Mouse (Mus musculus) gastrocnemius, adult 8-10 months (tissue): ENCODE results near the gene Rab42. TPM values are rescaled to one million over a fixed set of nuclear protein-coding genes. Genes with fewer than 3 reads are reported as not detected.

ENCODE experiments used
- DNase-seq, 2 experiments: peaks; one replicate each; pipeline ENCODE4 v3.0.0; 2022; ENCODE audit warnings: low spot score in 2 of 2
- total RNA-seq, 4 experiments: library from RNA; stranded (reverse); gene quantifications; 2 replicates each; pipeline ENCODE4 v1.2.4; 2022

The Rab42 gene
- total RNA-seq, 4 experiments from 2014 or later, result 0.58 to 1.5 TPM; not detected in 2

DNA sequence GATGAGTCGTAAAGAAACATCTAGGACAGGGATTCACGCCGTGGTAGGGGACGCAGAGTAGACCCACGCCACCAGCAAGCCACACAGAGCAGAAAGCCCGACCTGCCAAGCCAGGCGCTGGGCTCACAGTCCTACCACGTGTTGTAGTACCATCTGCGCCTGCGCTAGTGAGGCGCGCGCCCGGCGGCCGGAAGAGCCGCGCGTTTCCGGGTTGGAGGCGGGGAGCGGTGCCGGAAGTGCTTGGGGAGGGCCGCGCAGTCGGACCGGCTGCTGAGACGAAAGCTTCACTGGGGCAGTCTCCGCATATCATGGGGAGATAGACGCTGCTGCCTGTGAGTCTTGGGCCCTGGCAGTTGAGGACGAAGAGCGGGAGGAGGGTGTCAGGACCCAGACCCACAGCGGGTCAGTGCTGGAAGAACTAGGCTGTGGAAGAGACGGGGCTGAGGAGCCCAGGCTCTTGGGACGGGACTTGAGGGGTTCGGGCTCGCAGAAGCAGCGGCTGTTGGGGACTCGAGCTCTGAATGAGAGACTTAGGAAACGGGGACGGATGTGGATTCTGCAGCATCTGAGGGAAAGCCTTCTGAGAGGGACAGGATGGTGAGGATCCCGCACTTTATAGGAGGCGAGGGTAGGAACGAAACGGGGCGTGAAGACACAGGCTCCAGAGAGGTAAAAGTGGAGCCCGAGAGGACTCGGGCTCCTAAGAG is 28.9 kb downstream of the Rab42 start, which contains the start of gene Taf12:
TSS of gene Taf12 (plus strand) at position 220 of the 707 bp plus-strand sequence.
- DNase-seq, result peak; percentile 85 to 89

DNA sequence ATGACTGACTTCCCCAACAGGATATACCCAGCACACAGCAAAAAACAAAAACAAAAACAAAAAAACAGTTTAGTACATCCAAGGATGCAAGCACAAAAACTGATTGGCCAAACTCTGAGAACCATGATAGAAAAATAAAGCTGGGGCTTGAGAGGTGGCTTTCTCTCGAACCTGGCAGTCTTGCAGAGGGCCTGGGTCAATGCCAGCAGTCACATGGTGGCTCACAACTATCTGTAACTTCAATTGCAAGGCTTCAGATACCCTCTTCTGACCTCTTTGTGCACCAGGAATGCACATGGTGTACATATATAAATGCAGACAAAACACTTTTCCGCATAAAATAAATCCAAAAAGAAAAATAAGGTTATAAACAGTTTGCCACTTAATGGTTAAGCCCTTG is 30.0 kb downstream of the Rab42 start:
- DNase-seq, result no peak

- DNase-seq, result peak; percentile 69 to 84
Observed at GRCm38 (mm10) chr4:132269740-132270560, 33.2 kb downstream of the Rab42 start.

GRCm38 (mm10) chr4:132268871-132269739 is 34.1 kb downstream of the Rab42 start:
- no peak for DNase-seq

GRCm38 (mm10) chr4:132266835-132267349 is 36.3 kb downstream of the Rab42 start:
- no peak for DNase-seq

- no peak for DNase-seq
Observed at GRCm38 (mm10) chr4:132263313-132263712, 39.9 kb downstream of the Rab42 start.

DNA sequence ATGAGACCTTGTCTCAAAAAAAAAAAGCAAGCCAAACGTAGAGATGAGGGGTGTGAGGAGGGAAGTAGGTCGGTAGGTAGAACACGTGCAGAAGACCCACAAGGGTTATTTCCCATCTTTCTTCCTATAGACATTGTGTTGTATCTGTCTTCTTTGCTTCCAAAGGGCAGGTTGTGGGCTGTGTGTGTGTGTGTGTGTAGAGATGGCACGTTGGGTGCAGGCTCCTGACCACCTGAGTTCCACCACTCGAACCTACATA is 40.9 kb downstream of the Rab42 start:
- no peak for DNase-seq

DNA sequence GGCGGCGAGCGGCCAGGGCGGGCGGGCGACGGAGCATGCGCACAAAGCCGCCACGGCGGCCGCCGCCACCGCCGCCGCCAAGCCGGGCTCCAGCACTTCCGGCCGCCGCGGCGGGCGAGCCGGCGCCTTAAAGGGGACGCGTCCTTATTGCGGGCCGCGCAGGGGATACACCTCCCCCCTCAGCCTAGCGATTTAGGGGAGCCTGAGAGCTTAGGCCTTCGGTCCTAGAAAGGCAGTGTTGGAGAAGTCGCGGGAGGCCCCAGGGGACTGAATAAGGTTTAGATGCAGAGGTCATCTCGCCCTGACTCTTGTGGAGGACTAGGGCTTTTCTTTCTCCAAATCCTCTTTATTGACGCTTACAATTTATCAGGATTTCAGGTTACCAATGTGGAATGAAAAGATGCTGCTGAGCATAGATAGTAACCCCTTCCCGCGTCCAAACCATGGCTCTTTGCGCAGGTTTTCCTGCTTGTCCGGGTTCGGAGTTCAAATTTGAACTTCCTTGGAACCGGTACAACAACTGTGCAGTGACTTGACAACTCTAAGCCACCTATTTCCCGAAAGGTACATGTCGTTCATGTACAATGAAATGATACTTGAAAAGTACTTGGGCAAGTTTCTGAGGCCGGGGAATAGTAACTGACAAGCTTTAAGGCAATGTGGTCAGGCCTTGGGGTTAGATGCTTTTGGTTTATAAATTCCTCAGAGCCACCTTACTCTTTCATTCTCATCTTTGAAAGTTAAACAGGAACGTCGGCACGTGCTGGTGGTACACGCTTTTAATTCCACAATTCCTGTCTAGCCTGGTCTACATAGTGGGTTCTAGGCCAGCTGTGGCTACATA is 41.4 kb downstream of the Rab42 start, which contains the start of gene Gmeb1:
TSS of gene Gmeb1 (minus strand) at position 89 of the 844 bp plus-strand sequence.
- peak; percentile 50 to 73 for DNase-seq

DNA sequence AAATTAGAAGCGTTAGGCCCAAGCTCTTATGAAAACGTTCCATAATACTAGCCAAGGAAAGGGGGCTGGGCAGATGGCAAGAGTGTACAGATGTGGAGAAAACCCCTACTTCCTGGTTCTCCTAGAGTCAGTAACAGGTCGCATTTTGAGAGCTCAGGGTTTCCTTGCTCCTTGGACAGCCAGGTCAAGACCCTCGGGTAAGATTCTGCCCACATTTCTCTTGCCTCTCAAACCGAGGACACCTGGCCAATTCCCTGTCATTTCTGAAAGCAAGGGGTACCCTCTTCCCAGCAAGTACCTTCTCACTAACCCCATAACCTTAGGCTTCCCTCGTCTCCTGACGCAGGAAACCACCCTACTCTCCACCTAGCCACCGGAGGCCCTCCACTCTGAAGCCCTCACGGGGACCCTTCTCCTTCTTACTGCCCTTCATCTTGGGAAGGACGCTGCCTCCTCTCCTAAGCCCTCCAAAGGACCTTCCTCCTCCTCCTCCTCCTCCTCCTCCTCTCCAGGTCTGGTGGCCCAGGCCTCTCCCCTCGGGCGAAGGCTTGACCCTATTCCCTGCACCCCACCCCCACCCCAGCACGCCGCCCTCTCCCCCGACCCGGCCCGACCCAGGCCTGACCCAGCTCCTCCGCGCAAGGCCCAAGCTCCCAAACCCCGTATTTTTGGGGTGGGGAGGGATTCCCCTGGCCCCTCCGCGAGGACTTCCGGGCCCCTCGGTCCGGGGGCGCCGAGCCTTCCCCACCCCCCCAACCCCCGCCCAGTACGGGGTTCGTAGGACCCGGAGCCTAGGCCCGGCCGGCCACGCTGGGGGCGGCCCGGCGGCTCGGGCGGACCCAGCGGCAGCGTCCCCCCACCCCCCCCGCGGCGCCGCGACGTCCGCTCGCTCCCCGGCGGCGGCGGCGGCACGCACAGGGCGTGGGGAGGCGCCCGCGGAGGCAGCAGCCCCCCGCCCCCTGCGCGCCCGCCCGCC is 42.5 kb downstream of the Rab42 start:
- peak in 1 of 2 experiments; percentile 34 for DNase-seq

GRCm38 (mm10) chr4:132259248-132259647 is 43.9 kb downstream of the Rab42 start:
- no peak for DNase-seq

DNA sequence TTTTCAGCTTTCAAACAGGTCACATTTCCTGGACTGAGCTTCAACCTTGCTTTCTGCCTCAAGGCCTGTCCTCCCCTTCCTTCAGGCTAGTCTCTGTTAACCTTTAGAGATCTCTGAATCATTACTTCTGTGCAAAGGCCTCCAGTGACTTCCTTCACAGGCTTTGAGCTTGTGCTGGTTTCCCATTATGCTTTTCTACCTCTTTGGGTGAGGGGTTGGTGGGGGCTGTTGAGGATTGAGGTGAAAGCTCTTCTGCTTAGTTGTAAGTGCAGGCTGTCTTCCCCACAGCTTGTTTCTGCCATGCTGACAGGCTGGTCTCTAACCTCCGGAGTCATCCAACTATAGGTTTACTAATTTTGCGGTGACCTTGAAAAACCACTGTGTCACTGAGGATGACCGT is 46.8 kb downstream of the Rab42 start:
- no peak for DNase-seq

DNA sequence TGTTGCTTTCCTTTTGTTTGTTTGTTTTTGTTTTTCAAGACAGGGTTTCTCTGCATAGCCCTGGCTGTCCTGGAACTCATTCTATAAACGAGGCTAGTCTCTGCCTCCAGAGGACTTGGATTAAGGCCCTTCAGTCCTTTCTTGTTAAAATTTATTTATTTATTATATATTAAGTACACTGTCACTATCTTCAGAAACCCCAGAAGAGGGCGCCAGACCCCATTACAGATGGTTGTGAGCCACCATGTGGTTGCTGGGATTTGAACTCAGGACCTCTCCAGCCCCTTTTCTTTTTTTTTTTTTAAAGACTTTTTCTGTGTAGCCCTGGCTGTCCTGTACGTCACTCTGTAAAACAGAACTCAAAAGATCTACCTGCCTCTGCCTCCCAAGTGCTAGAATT is 48.2 kb downstream of the Rab42 start:
- DNase-seq, result no peak

DNA sequence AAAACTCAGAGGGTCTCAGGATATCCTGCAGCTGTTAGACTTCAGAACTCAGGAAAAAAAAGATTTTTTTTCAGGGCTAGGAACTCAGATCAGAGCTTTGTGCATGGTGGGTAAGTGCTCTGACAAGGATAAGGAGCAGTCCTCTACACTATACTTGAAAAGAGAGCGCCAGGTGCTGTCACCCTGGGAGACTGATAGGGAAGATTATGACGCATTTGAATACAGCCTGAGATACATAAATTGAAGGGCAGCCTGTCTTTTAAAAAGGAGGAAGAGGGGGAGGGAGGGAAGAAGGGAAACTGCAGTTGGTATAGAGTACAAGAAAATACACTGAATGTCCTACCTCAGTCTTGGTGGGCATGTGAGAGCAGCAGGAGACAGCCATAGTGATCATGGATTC is 49.6 kb downstream of the Rab42 start:
- no peak for DNase-seq

GRCm38 (mm10) chr4:132253128-132253527 is 50.1 kb downstream of the Rab42 start:
- no peak for DNase-seq

Other genes starting within 250 kb of the Rab42 start
- gene Gm10300, start 228.7 kb downstream of the Rab42 start, total RNA-seq, result under 1 TPM in 3 of 4 experiments, not detected in 1; 0.10 to 0.22 (median 0.11) TPM
- 100 to 1,000 TPM; 114 to 129 (median 121) TPM for gene Epb41, start 228.1 kb downstream of the Rab42 start, total RNA-seq
- under 1 TPM in 1 of 4 experiments, not detected in 3; 0.07 TPM for gene Oprd1, start 158.9 kb downstream of the Rab42 start, total RNA-seq
- 10 to 100 TPM; 25.1 to 30.9 (median 28.0) TPM for gene Ythdf2, start 91.1 kb downstream of the Rab42 start, total RNA-seq
- 10 to 100 TPM in 1 of 4 experiments, 1 to 10 TPM in 3; 7.4 to 11.0 (median 7.9) TPM for gene Gmeb1, start 41.8 kb downstream of the Rab42 start, total RNA-seq
- 10 to 100 TPM; 35.4 to 47.2 (median 38.4) TPM for gene Taf12, start 29.0 kb downstream of the Rab42 start, total RNA-seq
- 10 to 100 TPM in 3 of 4 experiments, 1 to 10 TPM in 1; 9.4 to 13.4 (median 11.1) TPM for gene Trnau1ap, start 26.2 kb upstream of the Rab42 start, total RNA-seq
- gene Rcc1, start 50.2 kb upstream of the Rab42 start, total RNA-seq, result 1 to 10 TPM; 4.8 to 8.4 (median 8.1) TPM
- 10 to 100 TPM; 10.2 to 13.1 (median 10.9) TPM for gene Phactr4, start 119.1 kb upstream of the Rab42 start, total RNA-seq
- 1 to 10 TPM; 2.2 to 4.9 (median 3.4) TPM for gene Med18, start 160.5 kb upstream of the Rab42 start, total RNA-seq
- gene Sesn2, start 207.1 kb upstream of the Rab42 start, total RNA-seq, result 1 to 10 TPM; 2.1 to 2.5 (median 2.2) TPM
- 10 to 100 TPM; 48.3 to 57.9 (median 49.7) TPM for gene Atpif1, start 230.3 kb upstream of the Rab42 start, total RNA-seq
- gene Dnajc8, start 232.2 kb upstream of the Rab42 start, total RNA-seq, result 10 to 100 TPM; 34.4 to 50.4 (median 38.8) TPM